Mouse (Mus musculus) T-helper 1 cell (primary cell): ENCODE results near the gene Tnfaip8l2.
"Not testable (repeated sequence)": the region's sequence is repeated elsewhere in the genome, so short reads cannot be mapped to it uniquely, and the experiment has no call there.

ENCODE experiments used
- in situ Hi-C: fragments of 300-600 bp; cut with MboI, MseI; formaldehyde crosslinking; loops from one replicate; pipeline ENCODE4 v1.15.1; 2025; ENCODE audit warnings: high pct_unique_total_duplicates

The Tnfaip8l2 gene

DNA sequence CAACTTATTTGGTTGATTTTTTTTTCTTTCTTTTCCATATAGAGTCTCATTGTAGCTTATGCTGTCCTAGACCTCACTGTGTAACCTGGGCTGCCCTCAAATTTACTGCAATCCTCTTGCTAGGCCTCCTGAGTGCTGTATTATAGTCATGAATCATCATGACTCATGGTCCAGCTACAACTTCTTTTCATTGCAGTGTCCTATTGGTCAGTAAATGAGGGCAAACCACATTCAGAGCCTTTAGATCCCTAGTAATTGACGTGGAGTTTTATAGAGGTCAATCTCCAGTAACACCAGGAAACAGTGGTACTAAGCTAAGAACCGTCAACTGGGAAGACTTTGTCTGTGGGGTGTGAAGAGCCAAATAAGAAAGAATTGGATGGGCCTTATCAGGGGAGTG, 24.4 kb downstream of the Tnfaip8l2 start:
- in situ Hi-C loops, result loop anchor here (10.0 kb wide), 1 partner anchor 1017 kb away; no protein-coding TSS in a partner anchor

DNA sequence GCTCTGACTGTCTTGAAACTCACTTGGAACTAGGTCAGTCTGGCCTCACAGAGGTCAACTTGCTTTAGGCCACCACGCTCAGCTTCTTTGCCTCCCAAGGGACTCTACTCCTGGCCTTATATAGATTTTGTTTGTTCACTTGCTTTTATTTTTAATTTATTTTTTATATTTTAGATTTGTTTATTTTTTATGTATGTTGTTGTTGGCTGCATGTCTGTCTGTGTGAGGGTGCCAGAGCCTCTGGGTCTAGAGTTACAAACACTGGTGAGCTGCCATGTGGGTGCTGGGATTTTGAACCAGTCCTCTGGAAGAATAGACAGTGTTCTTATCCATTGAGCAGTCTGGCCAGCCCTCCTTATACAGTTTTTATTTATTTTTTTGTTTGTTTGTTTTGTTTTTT, 29.4 kb downstream of the Tnfaip8l2 start:
- in situ Hi-C loops, result loop anchor here (10.0 kb wide), 1 partner anchor 1022 kb away; no protein-coding TSS in a partner anchor

DNA sequence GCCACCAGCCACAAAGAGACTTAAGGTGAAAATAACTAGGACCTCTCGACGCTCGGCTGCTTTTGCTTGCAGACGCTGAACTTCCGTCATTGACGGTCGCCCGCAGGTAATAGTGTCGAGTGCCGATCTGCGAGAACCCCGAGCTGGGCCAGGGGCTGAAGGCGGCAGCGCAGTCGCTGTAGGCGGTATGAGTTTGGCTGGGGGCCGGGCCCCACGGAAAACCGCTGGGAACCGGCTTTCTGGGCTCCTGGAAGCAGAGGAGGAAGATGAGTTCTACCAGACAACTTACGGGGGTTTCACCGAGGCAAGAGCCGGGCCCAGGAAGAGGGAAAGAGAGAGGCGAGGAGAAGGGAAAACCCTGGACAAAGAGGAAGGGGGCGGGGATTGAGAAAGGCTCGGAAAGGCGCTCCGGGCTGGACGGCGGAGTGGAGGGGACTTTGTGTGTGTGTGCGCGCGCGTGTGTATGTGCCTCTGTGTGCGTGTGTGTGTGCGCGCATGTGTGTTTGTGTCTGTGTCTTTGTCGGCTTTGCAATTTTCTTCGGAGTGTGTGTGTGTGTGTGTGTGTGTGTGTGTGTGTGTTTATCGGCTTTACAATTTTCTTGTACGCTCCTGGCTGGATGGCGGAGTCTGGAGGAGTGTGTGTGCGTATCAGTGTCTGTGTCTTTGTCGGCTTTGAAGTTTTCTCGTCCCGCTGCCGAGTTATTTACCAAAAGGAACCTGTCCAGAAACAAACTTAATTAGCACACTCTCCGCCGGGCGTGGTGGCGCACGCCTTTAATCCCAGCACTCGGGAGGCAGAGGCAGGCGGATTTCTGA, 31.0 kb downstream of the Tnfaip8l2 start, which contains the start of gene Vps72:
Gene Vps72, plus strand, starts transcription at position 112 of the 816 bp plus-strand sequence.
- in situ Hi-C loops, result loop anchor here (10.0 kb wide), 1 partner anchor 1024 kb away; no protein-coding TSS in a partner anchor

DNA sequence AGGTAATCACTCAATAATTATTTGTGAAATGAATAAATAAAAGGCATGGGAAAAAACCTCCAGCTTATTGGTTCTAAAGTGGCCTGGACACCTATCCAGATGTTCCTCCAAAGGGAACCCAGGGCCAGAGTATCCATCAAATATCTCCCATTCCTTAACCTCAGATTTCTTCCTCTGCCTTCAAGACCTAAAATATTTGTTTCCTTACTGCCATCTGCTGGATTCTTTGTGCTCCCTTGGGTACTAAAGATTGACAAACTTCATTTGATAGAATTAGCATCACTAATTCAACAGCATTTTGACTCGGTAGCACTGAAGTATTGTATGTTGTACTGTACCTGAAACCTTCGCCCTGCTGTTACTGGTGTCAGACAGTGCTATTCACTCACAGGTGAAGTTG, 34.3 kb downstream of the Tnfaip8l2 start:
- in situ Hi-C loops, result no loop called here

DNA sequence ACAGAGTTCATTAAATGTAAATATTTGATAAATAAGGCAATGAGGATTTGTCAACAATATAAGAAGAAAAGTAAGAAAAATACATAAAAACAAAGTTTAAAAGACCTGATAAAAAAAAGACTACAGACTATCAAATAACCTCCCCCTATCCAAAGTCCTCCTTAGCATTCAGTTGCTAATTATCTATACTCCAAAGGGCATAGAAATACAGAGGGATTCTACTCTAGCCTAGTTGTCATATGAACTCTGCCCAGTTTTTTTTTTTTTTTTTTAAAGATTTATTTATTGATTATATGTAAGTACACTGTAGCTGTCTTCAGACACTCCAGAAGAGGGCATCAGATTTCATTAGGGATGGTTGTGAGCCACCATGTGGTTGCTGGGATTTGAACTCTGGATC, 34.9 kb downstream of the Tnfaip8l2 start:
- in situ Hi-C loops, result not testable (repeated sequence)

DNA sequence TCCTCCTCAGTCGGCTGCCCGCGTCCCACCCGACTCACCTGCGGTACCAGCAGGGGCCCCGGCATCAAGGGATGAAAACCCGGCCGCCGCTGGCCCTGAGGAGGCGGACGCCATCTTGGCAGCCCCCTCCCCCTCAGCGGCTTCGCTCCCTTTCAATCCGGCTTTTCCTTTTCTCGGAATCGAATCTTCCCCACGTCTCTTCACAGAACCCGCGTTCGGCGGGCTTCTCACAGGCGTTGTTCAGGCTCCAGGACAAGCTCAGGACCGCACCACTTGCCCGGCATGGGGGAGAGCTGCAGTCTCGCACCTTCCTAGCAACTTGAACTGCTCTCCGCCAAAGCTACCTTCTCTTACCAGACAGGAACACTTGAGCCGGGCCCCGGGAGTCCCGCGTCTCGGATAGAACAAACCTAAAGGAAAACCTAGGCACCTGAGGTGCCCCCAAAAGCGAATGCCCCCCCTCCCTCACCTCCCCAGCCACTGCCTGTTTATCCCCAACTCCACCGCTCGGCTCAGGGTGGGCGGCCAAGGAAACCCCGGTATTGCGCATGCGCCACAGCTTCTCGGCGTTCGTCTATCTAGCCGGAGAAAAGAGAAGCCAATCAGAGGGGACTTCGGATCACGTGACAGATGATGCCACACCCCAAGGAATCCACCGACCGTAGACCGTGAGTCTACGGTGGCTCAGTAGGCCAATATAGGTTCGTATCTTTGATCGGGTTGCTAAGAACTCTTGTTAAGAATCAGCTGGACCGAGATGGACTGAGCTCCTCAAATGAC, 35.6 kb downstream of the Tnfaip8l2 start, which contains the start of gene Pip5k1a:
Gene Pip5k1a, minus strand, starts transcription at position 593 of the 780 bp plus-strand sequence.
- in situ Hi-C loops, result no loop called here

DNA sequence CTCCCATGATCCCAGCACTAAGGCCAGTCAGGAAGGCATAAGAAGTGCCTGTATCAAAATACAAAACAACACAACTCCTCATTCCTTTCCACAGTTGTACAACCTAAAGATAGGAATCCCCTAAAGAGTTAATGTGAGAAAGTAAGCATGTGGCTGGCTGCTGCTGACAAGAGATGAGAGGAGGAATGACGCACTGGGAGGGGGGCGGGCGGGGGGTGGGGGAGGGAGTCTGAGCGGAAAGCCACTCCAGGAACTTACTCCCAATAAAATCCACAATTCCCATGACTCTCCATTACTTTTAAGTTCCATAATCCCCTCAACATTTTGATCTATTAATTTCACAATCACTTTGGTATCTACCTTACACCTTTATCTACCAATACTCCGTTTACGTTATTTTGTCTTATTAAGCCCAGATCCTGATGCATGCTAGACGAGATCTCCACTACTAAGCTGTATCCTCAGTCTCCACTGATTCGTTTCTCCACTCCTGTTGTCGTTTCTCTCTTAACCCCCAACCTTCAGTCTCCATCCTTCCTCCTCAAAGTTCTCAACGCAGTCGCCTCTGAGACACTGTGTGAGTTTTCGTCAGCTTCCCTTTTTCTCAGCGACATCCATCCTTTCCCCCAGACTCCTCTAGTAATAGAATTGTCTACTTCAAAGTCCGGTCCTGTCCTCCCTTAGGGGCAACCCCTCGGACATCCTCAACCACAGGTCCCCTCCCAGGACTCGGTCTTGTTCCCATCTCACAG, 36.4 kb downstream of the Tnfaip8l2 start:
- in situ Hi-C loops, result no loop called here

DNA sequence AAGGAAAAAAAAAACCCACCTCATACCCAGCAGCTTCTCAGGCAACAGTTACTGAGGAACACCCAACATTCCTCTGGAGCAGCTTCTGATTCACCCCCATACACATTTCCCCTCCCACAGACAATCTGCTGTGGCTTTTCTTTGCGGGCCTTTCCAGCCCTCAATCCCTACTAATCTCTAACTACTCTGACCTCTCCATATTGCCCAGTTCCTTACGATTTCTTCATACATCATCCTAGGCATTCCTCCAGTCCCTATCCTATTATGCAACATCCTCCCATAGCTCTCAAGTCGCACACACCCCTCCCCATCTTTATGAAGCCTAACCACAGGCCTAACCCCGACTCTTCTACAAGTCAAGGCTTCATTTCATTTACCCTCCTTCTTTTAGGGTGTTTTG, 37.0 kb downstream of the Tnfaip8l2 start:
- in situ Hi-C loops, result no loop called here

DNA sequence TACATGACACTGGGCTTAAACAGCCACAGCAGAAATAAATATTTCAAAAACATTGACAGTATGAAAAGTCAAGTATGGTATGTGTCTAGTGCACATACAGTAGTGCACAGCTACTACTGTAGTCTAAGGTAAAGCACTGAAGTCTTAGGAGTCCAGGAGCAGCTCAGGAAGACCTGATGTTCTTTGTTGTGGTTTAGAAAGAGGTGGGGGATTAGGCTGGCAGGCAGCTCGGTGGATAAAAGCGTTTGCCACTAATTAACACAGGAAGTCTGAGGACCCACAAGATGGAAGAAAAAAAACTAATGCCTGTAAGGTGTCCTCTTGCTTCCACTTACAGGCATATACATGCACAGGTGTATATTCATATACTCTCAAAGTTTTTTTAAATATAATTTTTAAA, 41.3 kb downstream of the Tnfaip8l2 start:
- in situ Hi-C loops, result no loop called here
